Mouse (Mus musculus) midbrain, embryonic 16.5 days (tissue): ENCODE results near the gene Ddx58. TPM values are rescaled to one million over a fixed set of nuclear protein-coding genes. Genes with fewer than 3 reads are reported as not detected.

Experiments used
- ATAC-seq: fragments of 200-750 bp; cut with Nextera tagmentation; 2 replicates; pipeline ENCODE4 v1.8.0; 2017; ENCODE audit warnings: moderate TSS enrichment
- H3K27ac ChIP-seq: fragments of 300-500 bp; sonication (generic); 2 replicates; pipeline ENCODE4 v1.5.1; 2014; ENCODE audit warnings: mild to moderate bottlenecking, low read length, mixed read lengths
- H3K27me3 ChIP-seq: fragments of 300-500 bp; sonication (generic); 2 replicates; pipeline ENCODE4 v1.6.1; 2014; ENCODE audit warnings: low read depth, low read length, mixed read lengths; ENCODE audit not compliant: control insufficient read depth, insufficient read depth
- H3K36me3 ChIP-seq: fragments of 300-500 bp; sonication (generic); 2 replicates; pipeline ENCODE4 v1.6.1; 2014; ENCODE audit warnings: mild to moderate bottlenecking, low read length, moderate library complexity, mixed read lengths; ENCODE audit not compliant: control insufficient read depth, insufficient read depth
- H3K4me1 ChIP-seq: fragments of 300-500 bp; sonication (generic); 2 replicates; pipeline ENCODE4 v1.6.1; 2014; ENCODE audit warnings: mild to moderate bottlenecking, low read length, mixed read lengths; ENCODE audit not compliant: control insufficient read depth, insufficient read depth
- H3K4me2 ChIP-seq: fragments of 300-500 bp; sonication (generic); 2 replicates; pipeline ENCODE4 v1.6.1; 2014; ENCODE audit warnings: mild to moderate bottlenecking, low read length, mixed read lengths
- H3K4me3 ChIP-seq: fragments of 300-500 bp; sonication (generic); 2 replicates; pipeline ENCODE4 v1.5.1; 2014; ENCODE audit warnings: low read depth, mild to moderate bottlenecking, low read length, moderate library complexity, mixed read lengths
- H3K9ac ChIP-seq: fragments of 300-500 bp; sonication (generic); 2 replicates; pipeline ENCODE4 v1.6.1; 2014; ENCODE audit warnings: low read depth, low read length, mixed read lengths
- H3K9me3 ChIP-seq: fragments of 300-500 bp; sonication (generic); replicated peaks from 2 replicates; pipeline ENCODE4 v1.6.1; 2014; ENCODE audit warnings: mild to moderate bottlenecking, low read length, mixed read lengths; ENCODE audit not compliant: control insufficient read depth, poor library complexity, severe bottlenecking
- WGBS: fragments of 180-500 bp; shearing (Covaris S2); extraction: QIAGEN DNeasy Blood & Tissue Kit; methylation state at CpG from one replicate; pipeline ENCODE4 v1.1.7; 2014; 5-methylcytosine and 5-hydroxymethylcytosine counted together
- polyA plus RNA-seq: library from polyadenylated mRNA; unstranded; fragments of >200 nt; fragmentation: Nextera tagmentation; extraction: Ambion mirVana; gene quantifications from 2 replicates; pipeline ENCODE4 v1.2.1, GENCODE M21; 2015

Gene Ddx58
- polyA plus RNA-seq, 1 experiment from 2014 or later: 2.4 TPM

DNA sequence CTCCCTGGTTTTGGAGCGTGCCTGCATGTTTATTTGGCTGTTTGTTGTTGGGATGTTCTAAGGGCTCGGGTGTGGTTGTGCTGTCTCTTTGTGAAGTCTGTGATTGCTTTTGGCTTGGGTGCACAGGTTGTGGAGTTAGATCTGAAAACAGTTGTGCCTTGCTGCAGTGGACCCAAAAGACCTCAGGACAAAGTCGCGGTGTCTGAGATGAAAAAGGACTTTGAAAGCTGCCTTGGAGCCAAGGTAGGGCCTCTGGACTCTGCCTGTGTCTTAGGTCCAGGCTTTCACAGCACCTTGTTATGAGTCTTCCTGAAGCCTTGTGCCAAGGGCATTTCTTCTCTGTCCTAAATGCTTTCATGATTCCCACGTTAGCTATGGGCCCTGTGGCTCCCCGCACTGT, 59.6 kb downstream of the Ddx58 start:
- Histone ChIP-seq H3K9me3 (no peaks in the 10 kb centered on the region), H3K36me3 (peaks cover 46% of the 10 kb centered on the region), H3K4me1 (no peaks in the 10 kb centered on the region), H3K4me3 (no peak overlapping the region), H3K4me2 (no peak overlapping the region), H3K27me3 (no peaks in the 10 kb centered on the region), H3K9ac (no peak overlapping the region), H3K27ac (no peak overlapping the region)
- no peak for ATAC-seq
- 96% methylated on average over 6 of the region's 6 CpGs for WGBS

GRCm38 (mm10) chr4:40178584-40178983, 61.0 kb downstream of the Ddx58 start:
- 92% methylated on average over 17 of the region's 17 CpGs for WGBS
- Histone ChIP-seq H3K27ac (no peak overlapping the region), H3K4me2 (no peak overlapping the region), H3K9ac (no peak overlapping the region), H3K4me3 (no peak overlapping the region), H3K36me3 (peaks cover 37% of the 10 kb centered on the region), H3K4me1 (no peaks in the 10 kb centered on the region), H3K27me3 (no peaks in the 10 kb centered on the region), H3K9me3 (no peaks in the 10 kb centered on the region)
- ATAC-seq: no peak

DNA sequence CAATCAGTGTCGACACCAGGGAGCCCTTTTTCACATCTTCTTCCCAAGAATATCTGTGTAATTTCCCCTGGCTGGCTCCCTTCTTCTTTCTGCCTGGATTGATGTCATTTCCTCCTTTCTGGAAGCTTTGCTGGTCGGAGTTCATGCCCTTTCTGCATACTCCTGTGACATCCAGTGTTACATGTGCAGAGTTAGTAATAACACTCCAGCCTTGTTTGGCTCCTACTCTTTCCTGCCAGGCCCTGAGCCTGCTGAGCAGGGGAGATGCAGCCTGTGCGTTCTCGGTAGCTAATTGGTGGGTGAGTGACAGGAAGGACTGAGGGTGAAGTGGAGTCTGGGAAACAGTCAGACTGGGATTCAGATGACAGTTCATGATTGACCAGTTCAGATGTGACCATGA, 65.3 kb downstream of the Ddx58 start:
- 75% methylated on average over 4 of the region's 4 CpGs for WGBS
- H3K9ac ChIP-seq: no peak overlapping the region
- H3K27me3 ChIP-seq: no peaks in the 10 kb centered on the region
- no peak overlapping the region for H3K4me2 ChIP-seq
- H3K27ac ChIP-seq: no peak overlapping the region
- H3K4me3 ChIP-seq: no peak overlapping the region
- H3K4me1 ChIP-seq: no peaks in the 10 kb centered on the region
- H3K9me3 ChIP-seq: no peaks in the 10 kb centered on the region
- H3K36me3 ChIP-seq: peaks cover 16% of the 10 kb centered on the region
- no peak for ATAC-seq

- no peak overlapping the region for H3K4me3 ChIP-seq
- peaks cover 18% of the 10 kb centered on the region for H3K36me3 ChIP-seq
- H3K9ac ChIP-seq: no peak overlapping the region
- H3K4me1 ChIP-seq: no peaks in the 10 kb centered on the region
- WGBS: 92% methylated on average over 2 of the region's 2 CpGs
- H3K9me3 ChIP-seq: no peaks in the 10 kb centered on the region
- no peak for ATAC-seq
- no peaks in the 10 kb centered on the region for H3K27me3 ChIP-seq
- no peak overlapping the region for H3K27ac ChIP-seq
- no peak overlapping the region for H3K4me2 ChIP-seq
Observed at GRCm38 (mm10) chr4:40172336-40172735, 67.3 kb downstream of the Ddx58 start.

- Histone ChIP-seq H3K27me3 (no peaks in the 10 kb centered on the region), H3K27ac (no peak overlapping the region), H3K9me3 (no peaks in the 10 kb centered on the region), H3K4me2 (no peak overlapping the region), H3K36me3 (peaks cover 18% of the 10 kb centered on the region; the same call in 1 of the 2 replicates), H3K4me3 (no peak overlapping the region), H3K4me1 (no peaks in the 10 kb centered on the region), H3K9ac (no peak overlapping the region)
- WGBS: 93% methylated on average over 4 of the region's 4 CpGs
- ATAC-seq: no peak
Observed at GRCm38 (mm10) chr4:40171477-40171876, 68.2 kb downstream of the Ddx58 start.

DNA sequence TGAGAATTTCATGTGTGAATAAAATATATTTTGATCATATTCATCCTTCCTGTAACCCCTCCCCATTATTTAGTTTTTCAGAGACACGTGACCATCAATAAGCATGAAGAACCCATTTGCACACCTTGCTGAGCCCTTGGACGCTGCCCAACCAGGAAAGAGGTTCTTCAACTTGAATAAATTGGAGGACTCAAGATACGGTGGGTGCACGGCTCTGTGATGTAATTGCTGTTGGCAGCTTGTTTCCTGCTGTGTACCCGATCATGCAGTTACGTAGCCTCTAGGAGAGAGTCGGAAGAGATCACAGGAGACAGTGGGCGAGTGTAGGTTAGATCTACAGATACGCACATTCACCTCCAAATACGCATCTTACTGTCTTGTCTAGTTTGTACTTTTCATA, 76.0 kb downstream of the Ddx58 start:
- H3K36me3 ChIP-seq: peaks cover 18% of the 10 kb centered on the region
- H3K27ac ChIP-seq: no peak overlapping the region
- H3K9ac ChIP-seq: no peak overlapping the region
- no peak overlapping the region for H3K4me3 ChIP-seq
- H3K9me3 ChIP-seq: no peaks in the 10 kb centered on the region
- H3K4me2 ChIP-seq: no peak overlapping the region
- H3K4me1 ChIP-seq: no peaks in the 10 kb centered on the region
- no peak for ATAC-seq
- H3K27me3 ChIP-seq: no peaks in the 10 kb centered on the region
- 77% methylated on average over 10 of the region's 10 CpGs for WGBS

DNA sequence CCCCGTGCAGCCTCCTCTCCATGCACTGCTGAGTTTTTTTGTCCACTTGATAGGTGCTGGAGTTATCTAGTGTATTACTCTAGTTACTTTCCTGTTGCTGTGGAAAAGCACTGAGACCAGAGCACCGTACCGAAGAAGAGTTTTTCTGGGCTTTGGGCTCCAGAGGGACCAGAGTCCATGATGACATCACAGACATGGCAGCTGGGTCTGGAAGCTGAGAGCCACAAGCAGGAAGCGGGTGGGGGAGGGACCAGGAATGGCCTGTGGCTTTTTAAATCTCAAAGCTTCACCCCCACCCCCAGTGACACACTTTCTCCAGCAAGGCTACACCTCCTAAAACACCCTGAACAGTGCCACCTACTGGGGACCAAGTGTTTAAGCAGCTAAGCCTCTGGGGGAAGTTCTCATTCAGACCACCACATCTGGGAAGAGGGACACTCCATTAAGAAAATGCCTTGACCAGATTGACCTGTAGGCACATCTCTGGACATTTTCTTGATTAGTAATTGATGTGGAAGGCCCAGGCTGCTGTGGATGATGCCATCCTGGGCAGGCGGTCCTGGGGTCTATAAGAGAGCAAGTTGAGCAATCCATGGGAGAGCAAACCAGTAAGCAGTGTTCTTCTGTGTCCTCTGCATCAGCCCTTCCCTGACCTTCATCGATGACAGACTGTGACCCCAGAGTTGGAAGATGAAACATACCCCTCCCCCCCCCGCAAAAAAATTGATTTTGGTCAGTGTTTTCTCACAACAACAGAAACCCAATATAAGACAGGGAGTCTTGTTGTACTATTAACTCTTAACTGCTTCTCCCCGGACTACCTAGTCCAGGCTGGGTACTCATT, 78.8 kb downstream of the Ddx58 start:
- no peak for ATAC-seq

DNA sequence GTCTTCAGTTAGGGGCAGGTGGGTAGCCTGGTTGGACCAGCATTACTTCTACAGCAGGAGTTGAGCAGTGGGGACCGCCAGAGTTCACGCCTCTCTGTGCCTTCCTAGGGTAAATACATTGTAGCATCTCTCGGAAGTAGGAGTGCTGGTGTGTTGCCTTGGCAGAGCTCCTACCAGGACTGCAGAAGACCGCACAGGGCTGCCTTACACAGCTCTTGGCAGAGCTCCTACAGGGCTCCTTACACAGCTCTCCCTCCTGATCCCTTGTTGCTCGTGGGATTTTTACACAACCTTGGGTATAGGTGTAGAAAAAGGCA, 81.4 kb downstream of the Ddx58 start:
- no peak overlapping the region for H3K27ac ChIP-seq
- 80% methylated on average over 5 of the region's 5 CpGs for WGBS
- no peaks in the 10 kb centered on the region for H3K36me3 ChIP-seq
- no peak overlapping the region for H3K4me2 ChIP-seq
- H3K9ac ChIP-seq: no peak overlapping the region
- H3K4me3 ChIP-seq: no peak overlapping the region
- no peak for ATAC-seq
- H3K4me1 ChIP-seq: no peaks in the 10 kb centered on the region
- no peaks in the 10 kb centered on the region for H3K9me3 ChIP-seq
- H3K27me3 ChIP-seq: no peaks in the 10 kb centered on the region

More for the DNA sequence above, 78.8 kb downstream of the Ddx58 start:
- Histone ChIP-seq H3K36me3 (peaks cover 4% of the 10 kb centered on the region; the same call in 1 of the 2 replicates), H3K4me3 (no peak overlapping the region), H3K27me3 (no peaks in the 10 kb centered on the region), H3K9ac (no peak overlapping the region), H3K4me1 (no peaks in the 10 kb centered on the region), H3K9me3 (no peaks in the 10 kb centered on the region), H3K4me2 (no peak overlapping the region), H3K27ac (no peak overlapping the region)
- WGBS: 96% methylated on average over 8 of the region's 8 CpGs

GRCm38 (mm10) chr4:40157500-40158223, 82.0 kb downstream of the Ddx58 start:
- Histone ChIP-seq H3K4me1 (no peaks in the 10 kb centered on the region), H3K27me3 (no peaks in the 10 kb centered on the region), H3K27ac (no peak overlapping the region), H3K36me3 (no peaks in the 10 kb centered on the region), H3K4me3 (no peak overlapping the region), H3K4me2 (no peak overlapping the region), H3K9ac (no peak overlapping the region), H3K9me3 (no peaks in the 10 kb centered on the region)
- no peak for ATAC-seq
- WGBS: 82% methylated on average over 5 of the region's 5 CpGs
